Mouse (Mus musculus) adrenal gland, adult (tissue): ENCODE results near the gene Fbf1.

Source experiments
- DNase-seq, 2 experiments: peaks; one replicate each; pipeline ENCODE4 v3.0.0; 2022 to 2023; ENCODE audit warnings: low spot score in 1 of 2; ENCODE audit not compliant: inconsistent age in 2 of 2

Fbf1 gene

GRCm38 (mm10) chr11:116167884-116168439, at the start of gene Fbf1:
TSS of gene Fbf1 (minus strand) at chr11:116168166.
- DNase-seq, result peak; percentile 95 to 97

- no peak for DNase-seq
These were observed 48.6 kb upstream of the Fbf1 start for GRCm38 (mm10) chr11:116216549-116216948.

GRCm38 (mm10) chr11:116215991-116216390, 48.0 kb upstream of the Fbf1 start:
- DNase-seq, result no peak

GRCm38 (mm10) chr11:116215181-116215580, 47.2 kb upstream of the Fbf1 start:
- no peak for DNase-seq

GRCm38 (mm10) chr11:116213877-116214510, 46.0 kb upstream of the Fbf1 start:
- DNase-seq, result no peak

- DNase-seq, result no peak
These were observed 44.9 kb upstream of the Fbf1 start for GRCm38 (mm10) chr11:116212847-116213246.

- DNase-seq, result no peak
These were observed 42.7 kb upstream of the Fbf1 start for GRCm38 (mm10) chr11:116210696-116211095.

- no peak for DNase-seq
These were observed 41.3 kb upstream of the Fbf1 start for GRCm38 (mm10) chr11:116209257-116209656.

GRCm38 (mm10) chr11:116208660-116209059, 40.7 kb upstream of the Fbf1 start:
- no peak for DNase-seq

- no peak for DNase-seq
These were observed 38.7 kb upstream of the Fbf1 start for GRCm38 (mm10) chr11:116206678-116207077.

- no peak for DNase-seq
These were observed 35.2 kb upstream of the Fbf1 start for GRCm38 (mm10) chr11:116203150-116203549.

GRCm38 (mm10) chr11:116201151-116201550, 33.2 kb upstream of the Fbf1 start:
- DNase-seq, result no peak

GRCm38 (mm10) chr11:116198639-116199531, 30.9 kb upstream of the Fbf1 start, which contains the start of the genes Ten1 and Acox1:
TSS of gene Ten1 (plus strand) at chr11:116198855.
TSS of gene Acox1 (minus strand) at chr11:116199045.
- peak; percentile 99 for DNase-seq

GRCm38 (mm10) chr11:116198132-116198531, 30.2 kb upstream of the Fbf1 start:
- no peak for DNase-seq

- DNase-seq, result peak in 1 of 2 experiments; percentile 53
These were observed 29.6 kb upstream of the Fbf1 start for GRCm38 (mm10) chr11:116197584-116197906.

GRCm38 (mm10) chr11:116196866-116197583, 29.1 kb upstream of the Fbf1 start:
- peak in 1 of 2 experiments; percentile 30 for DNase-seq

- no peak for DNase-seq
These were observed 28.4 kb upstream of the Fbf1 start for GRCm38 (mm10) chr11:116196336-116196735.

- peak in 1 of 2 experiments; percentile 29 for DNase-seq
These were observed 27.3 kb upstream of the Fbf1 start for GRCm38 (mm10) chr11:116195252-116195651.

GRCm38 (mm10) chr11:116194619-116195018, 26.7 kb upstream of the Fbf1 start:
- no peak for DNase-seq

GRCm38 (mm10) chr11:116187226-116187930, 19.4 kb upstream of the Fbf1 start:
- no peak for DNase-seq

GRCm38 (mm10) chr11:116186360-116186759, 18.4 kb upstream of the Fbf1 start:
- DNase-seq, result no peak
